Mouse (Mus musculus): ENCODE data around the gene Ppp1r1b.

The Ppp1r1b gene

DNA sequence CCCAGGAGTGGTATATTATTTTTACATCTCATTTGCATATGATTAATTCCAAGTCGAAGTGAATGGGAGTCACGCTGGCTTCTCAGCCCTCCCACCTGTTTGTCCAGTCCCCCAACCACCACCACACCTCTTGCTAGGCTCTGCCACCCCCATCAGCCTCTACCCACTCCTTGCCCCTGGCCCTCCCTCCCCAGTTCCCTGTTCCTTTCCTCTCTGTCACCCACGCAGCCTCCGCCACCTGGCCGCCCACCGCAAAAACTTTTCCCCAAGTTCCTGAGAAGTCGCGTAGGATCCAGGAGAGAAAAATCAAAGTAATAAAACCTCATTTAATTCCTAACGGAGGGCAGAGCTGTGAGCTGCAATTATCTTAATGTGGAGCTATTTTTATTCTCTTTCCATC is 2.0 kb upstream of the Ppp1r1b start:
- DNase-seq (ENCODE audit: low spot score in 2 of 2), result no peak

DNA sequence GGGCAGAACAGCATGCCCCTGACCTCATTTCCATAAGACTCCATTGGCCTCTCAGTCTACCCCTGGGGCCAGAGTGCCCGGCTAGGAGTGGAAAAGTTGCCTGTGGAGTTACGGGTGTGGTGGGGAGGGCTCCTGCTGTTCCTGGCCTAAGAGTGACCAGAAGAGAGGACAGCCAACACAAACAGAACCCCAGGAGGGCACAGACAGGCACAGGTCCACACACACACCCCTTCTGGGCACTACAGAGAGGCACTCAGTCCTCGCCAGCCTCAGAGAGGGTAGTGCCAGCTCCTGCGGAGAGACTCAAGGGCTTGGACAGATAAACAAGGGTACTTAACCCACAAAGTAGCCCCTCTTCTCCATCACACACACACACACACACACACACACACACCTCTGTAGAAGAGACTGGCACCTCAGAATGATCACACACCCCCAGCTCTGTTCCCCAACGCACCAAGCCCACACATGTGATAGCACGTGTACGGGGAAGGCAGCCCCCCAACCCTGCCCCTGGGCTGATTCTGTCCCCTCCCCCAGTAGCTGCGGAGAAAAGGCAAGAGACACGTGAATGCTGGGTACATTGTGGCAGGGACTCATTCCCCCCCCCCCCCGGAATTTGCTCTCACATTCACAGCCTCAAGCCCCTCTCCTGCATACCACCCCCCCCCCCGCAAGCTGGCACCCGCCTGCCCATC is 670 bp upstream of the Ppp1r1b start:
- DNase-seq (ENCODE audit: low spot score in 2 of 2), result no peak

DNA sequence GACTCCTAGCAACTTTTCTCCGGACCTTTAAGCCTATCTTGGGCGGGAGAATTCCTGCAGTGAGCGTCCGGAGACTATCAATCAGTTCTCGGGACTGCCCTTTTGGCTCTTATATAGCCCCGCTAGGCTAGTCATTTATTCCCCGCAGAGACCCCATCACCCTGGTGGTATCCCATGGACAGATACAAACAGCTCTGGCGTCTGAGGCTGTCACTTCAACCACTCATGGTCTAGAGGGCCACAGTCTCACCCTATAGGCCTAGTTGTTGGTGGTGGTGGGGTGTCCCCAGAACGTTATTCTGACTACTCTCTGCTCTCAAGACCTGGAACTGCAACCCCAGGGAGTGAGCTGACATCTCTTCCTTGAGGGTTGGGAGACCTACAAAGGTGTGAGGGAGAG is 1.1 kb downstream of the Ppp1r1b start:
- DNase-seq (ENCODE audit: low spot score in 2 of 2), result no peak

DNA sequence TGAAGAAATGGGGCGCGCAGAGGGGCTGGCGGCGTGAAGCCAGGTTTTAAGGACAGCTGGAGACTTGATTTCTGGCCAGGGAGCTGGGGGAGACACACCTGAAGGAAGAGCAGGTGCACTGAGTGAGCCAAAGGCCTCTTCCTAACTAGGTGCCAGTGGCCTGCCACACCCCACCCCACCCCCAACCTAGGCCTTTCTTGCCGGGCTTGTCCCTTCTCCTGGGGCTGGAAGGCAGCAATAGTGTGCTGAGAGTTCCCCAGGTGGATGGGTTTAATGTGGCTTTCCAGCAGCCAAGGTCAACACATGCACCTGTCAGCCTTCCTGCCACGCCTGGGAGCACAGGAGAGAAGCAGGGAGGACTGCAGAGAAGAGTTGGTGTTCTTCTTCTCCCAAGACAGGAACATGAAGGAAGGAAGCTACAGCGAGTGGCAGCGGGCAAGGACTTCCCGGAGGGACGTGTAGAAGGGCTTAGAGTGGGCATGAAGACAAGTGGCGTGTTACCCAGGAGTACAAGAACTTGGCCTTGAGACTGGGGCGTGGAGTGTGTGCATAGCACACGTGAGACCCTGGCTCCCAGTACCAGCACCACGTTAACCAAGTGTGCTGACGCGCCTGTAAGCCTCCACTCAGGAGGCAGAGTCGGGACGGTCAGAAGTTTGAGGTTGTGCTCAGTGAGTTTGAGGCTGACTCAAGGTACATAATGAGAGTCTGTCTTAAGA is 4.2 kb downstream of the Ppp1r1b start:
- no peak for DNase-seq (ENCODE audit: low spot score in 2 of 2)

DNA sequence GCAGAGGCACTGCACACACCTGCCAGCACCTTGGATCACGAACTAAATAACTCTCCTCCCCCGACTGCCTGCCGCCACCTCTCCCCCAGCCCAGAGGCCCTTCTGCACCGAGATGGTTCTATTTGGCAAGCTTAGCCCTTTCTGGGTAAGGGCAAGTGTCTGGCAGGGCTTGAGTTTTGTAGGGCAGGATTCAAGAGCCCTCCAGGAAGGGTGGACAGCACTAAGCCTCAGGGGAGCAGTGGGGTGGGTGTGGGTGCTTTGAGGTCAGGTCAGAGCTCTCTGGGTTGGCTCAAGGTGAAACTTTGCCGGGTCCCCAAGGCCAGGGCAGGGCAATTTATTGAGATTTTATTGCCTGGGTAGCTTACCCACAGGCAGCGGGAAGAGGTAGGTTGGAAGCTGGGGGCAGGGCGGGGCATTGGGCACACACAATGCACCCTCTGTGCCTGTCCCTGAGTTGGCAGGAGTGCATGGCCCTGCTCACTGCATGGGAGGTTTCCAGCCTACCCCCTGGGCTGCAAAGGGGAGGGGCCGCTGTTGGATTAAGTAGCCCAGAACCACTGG is 5.5 kb downstream of the Ppp1r1b start:
- peak in 1 of 2 experiments; percentile 47 for DNase-seq (ENCODE audit: low spot score in 2 of 2)

DNA sequence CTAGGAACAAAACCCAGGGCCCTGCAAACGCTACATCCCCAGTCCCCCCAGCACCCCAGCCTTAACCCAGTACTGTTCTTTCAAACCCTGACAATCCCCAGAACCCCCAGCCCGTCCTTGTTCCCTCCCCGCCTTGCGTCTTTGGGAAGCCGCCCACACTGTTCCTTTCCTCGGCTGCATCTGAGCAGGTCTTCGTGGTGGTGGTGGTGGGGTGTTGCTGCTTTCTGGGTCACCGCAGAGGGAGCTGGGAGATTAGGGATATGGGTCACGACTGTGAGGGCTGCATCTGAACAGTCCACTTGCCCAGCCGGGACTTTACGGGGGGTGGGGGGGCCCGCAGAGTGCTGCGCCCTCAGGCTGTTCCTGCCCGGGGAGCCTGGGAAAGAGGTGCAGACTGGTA is 6.2 kb downstream of the Ppp1r1b start:
- peak in 1 of 2 experiments; percentile 75 for DNase-seq (ENCODE audit: low spot score in 2 of 2)

DNA sequence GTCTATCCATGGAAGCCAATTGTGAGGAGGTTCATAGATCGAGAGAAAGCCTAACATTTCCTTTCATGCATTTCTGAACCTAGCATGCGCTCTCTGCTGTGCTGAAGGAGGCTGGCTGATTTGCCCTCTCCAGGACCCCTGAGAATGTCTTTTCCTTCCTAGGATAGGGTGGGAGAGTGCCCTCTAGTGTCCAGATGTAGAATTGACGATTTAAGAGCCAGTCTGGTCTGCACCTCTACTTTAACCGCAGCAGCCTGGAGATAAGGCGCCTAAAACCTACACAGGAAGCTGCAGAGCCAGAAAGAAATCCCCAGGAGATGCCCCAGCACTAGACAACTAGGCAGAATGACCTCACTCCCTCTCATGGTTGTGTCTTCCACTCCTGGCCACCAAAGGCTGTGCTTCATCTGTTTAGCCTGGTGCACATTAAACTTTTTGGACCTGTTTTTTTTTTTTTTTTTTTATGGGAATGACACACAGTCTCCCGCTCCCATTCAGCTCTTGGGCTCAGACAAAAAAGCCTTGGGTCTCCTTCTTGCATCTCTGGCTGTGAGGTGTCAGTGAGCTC is 7.6 kb downstream of the Ppp1r1b start:
- no peak for DNase-seq (ENCODE audit: low spot score in 2 of 2)

DNA sequence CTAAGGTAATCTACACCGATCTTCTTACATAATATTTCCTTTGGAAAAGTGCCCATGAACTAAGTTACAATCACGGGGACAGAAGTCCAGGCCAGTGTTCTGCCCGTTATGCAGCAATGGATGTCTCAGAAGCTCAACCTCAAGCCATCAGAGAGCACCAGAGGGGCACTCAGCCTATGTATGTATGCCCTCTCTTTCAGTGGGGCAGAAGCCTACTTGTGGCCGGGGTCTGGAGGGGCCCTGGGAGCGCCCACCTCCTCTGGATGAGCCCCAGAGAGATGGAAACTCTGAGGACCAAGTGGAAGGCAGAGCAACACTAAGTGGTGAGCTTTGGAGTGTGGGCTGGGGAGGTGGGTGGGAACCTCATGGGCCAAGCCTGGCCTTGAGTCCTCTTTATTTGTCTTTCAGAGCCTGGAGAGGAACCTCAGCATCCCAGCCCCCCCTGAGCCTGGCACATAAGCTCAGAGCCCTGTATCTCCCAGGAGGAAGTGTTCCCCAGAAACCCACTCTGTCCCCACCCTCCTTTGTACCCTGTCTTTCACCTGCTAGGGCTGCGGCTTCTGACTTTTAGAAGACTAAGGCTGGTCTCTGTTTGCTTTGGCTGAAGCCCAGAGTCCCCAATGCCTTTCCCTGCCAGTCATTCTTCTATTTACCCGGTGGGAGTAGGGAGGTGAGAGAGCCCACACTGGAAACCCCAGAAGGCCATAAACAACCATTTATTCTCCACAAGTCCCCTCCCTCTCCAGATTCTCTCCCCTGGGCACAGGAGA is 8.6 kb downstream of the Ppp1r1b start:
- DNase-seq (ENCODE audit: low spot score in 2 of 2), result no peak

DNA sequence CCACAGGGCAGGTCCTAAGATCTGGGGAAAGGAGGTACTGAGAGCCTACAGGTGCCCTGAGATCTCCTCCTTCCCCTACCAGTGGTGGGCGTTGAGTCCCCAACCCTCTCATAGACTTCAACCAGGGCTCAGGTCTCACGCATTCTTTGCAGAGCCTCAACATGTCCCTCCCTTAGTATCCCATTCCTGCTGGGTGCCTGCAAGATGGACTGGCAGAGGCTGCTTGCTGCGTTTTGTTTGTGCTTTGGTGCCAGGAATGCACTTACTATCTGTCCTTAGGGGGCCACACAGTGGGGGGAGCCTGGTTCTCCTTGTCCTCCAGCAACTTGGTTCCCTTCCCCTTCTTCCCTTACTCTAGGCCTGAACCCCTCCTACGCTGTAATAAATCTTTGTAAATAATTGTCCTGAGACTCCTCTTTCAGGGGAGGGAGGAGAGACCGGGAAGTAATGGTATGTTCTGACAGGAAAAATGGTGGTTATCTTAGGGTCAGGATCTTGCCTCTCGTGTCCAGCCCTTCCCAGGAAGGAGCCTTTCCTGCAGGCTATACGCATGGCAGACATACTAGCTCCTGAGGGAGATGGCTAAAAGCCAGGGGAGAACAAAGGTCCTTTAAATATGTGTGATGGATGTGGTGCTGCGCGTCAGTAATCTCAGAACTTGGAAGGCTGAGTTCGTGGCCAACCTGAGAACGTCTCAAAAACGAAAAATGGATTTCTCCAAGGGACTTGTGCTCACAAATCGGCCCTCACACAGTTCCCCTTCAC is 9.4 kb downstream of the Ppp1r1b start:
- no peak for DNase-seq (ENCODE audit: low spot score in 2 of 2)

DNA sequence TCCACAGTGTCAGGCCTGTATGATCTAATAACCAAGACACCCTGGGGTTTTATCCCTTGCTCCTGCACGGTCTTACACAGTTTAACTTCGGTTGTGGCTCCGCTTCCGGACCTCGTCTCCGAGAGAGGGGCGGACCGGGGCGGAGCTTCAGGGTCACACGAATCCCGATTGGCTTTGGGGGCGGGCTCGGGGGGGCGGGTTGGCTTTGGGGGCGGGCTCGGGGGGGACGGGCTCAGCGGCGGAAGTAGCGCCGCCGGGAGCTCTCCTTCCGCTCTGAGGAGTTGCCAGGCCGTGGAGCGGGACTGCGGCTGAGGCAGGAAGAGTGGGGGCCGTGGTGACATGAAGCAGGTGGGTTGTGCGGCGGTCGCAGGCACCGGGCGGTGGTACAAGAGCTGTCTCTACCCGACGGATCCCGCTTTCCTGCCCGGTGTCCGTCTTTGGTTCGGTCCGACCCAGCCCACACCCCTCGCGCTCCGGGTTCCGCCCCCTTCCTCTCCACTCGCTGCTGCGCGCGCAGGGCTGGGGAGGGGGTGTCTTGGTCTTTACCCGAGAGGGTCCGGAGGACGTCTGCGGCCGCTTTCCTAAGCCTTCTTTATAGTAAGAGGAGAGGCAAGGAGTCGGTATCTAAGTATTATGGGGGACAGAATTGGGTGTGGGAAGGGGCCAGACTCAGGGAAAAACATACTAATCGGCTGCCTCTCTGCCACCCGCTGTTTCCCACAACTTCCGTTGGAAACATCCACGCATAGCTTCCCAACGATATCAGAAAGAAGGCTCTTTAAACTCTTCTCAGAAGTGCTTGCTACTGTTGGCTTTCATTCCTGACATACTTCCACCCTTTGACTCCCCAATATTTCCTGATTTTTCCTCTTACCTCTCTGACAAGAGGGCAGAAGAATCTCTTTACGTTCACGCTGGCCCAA is 10.2 kb downstream of the Ppp1r1b start, which contains the start of gene Stard3:
Gene Stard3, plus strand, starts transcription at position 208 of the 923 bp plus-strand sequence.
- peak; percentile 80 to 81 for DNase-seq (ENCODE audit: low spot score in 2 of 2)

DNA sequence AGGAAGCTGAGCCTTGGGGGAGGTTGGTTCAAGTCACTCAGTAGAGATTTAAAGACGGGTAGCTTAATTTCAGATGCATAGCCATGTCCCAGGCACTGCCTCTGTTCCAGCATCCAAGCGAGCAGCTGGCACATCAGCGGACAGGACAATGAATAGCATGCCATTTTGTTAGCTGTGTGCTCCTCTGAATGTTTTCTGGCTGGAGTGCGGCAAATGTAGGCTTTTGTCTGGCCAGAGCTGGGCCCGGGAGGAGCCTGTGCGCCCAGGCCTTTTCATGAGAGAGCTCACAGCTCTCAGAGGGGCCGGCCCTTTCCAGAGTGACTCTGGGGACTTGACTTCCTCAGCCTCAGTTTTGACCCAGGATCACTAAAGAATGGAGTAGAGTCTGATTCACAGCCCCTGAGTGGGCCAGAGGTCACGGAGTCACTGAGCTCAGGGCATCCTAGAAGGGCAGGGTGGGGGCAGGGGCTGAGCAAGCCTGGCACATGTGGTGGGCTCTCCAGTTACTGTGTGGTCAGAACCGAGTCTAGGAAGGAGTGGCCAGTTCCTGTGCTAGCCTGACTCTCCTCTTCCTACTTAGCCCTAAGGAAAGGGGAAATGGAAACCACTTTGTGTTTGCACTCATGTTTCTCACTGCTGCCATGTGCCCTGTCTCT is 12.8 kb downstream of the Ppp1r1b start:
- no peak for DNase-seq (ENCODE audit: low spot score in 2 of 2)

DNA sequence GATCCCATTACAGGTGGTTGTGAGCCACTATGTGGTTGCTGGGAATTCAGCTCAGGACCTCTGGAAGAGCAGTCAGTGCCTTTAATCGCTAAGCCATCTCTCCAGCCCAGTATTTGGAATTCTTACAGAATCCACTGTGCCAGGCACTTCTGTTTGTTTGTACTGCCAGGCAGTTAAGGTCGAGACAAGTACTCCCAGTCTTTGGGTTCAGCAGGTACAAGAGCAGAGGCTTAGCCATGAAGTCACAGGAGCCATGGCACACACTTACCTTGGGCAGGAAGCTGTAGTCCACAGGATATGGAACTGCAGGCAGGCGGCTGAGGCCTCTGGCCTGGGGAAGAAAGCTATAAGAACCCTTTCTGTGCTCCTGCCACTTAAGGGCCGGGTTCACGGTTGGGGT is 15.6 kb downstream of the Ppp1r1b start:
- DNase-seq (ENCODE audit: low spot score in 2 of 2), result no peak

DNA sequence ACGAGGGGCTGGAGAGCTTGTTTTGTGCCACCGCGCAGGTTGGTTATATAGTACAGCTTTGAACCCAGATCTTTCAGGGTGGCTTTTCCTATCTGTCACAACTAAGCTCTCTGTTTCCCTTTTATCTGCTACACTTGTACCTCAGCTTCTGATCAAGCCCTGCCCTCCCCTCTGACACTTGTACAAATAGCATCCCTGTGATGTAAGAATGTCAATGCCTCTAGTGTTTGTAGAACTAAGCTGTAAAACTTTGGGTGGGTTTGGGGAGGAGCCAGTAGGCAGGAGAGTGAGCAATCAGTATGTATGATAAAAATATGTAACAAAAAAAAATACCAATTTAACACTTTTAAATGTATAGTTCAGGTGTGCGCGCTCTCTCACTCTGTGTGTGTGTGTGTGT is 16.2 kb downstream of the Ppp1r1b start:
- DNase-seq (ENCODE audit: low spot score in 2 of 2), result no peak

DNA sequence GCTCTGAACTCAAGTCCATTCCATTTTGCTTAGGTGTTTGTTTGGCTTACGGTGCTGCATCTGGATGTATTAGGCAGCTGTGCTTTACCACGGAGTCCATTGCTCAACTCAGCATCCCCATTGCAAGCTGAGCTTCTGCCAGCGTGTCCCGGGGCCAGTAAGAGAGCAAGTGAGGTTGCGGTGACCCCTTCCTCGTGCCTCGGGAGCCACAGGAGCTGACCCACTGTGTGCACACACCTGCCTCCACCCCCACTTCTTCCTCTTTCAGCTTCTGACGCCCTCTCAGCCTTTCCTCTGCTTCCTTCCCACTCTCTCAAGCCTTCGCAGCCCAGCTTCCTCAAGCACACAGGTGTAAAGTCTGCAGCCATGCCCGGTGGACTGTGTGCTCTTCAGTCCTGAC is 18.1 kb downstream of the Ppp1r1b start:
- DNase-seq (ENCODE audit: low spot score in 2 of 2), result no peak

DNA sequence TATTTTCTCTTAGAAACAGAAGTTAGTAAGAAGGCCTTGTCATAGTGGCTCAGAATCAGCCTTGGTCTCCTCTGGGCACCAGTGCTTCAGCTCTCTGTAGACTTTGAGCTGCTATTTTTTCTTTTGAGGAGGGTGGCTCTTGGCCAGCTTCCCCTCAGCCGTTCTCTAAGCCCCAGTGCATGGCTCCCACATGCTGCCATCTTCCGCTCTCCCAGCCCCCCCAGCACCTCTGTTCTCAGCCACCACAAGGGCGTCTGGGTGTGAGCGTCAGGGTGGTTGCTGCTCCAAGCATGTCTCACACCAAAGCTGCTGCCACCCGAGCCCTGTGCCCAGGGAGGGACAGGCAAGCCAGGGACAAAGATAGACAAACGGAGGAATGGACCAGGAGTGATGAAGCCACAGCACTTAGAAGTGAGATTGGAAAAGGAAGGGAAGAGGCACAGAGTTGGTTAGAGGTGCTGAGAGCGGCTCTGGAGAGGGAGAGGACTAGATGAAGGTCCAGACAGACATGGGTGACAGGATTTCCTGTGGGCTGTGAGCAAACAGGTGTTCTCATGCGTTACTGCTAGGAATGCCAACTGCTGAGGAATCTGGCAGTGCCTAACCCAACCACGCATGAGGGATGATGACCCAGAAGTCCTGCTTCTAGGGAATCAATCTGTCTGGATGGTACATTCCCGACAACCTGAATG is 19.1 kb downstream of the Ppp1r1b start:
- DNase-seq (ENCODE audit: low spot score in 2 of 2), result peak in 1 of 2 experiments; percentile 59

DNA sequence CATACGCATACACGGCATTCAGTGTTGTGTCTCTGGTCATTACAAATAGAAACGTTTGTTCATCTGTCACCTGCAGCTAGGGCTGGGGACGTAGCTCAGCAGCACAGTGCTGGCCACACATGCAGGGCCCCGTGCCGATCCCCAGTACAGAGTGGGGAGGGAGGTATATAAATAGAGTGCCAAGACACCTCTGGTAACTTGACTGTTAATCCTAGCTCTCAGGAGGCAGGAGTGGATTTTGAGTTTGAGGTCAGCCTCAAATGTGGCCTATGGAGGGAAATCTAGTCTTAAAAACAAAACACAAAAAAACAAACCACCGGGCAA is 19.6 kb downstream of the Ppp1r1b start:
- no peak for DNase-seq (ENCODE audit: low spot score in 2 of 2)

DNA sequence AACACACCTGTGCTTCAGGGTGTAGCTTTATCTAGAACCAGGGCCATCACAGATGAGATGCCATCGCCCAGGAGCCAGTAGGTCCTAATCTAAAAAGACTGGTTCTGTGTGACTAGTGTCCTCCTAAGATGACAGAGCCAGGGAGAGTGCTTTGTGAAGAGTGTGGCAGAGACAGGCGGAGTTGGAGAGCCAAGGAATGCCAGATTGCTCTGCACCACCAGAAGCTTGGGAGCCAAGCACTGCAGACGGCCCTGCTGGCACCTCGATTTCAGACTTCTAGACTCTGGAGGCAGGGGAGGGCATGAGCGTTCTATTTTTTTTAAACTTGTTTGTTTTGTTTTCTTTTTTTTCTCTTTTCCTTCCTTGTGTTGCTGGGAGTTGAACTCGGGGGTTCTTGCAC is 21.1 kb downstream of the Ppp1r1b start:
- no peak for DNase-seq (ENCODE audit: low spot score in 2 of 2)

DNA sequence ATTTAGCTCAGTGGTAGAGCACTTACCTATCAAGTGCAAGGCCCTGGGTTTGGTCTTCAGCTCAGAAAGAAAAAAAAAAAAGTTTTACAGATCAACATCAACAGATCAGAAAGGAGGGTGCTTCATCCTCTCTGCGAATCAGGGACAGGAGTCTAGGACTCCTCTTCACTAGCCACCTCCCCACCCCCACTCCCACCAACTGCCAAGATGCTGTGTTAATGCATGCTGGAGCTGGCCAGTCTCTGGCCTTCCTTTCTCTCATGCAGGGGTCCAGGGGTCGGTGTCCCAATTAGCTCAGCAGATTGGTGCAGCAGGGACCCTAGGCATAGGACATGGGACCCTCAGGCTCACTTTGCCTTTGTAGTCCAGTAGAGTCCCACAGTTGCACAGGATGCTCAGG is 22.4 kb downstream of the Ppp1r1b start:
- no peak for DNase-seq (ENCODE audit: low spot score in 2 of 2)

DNA sequence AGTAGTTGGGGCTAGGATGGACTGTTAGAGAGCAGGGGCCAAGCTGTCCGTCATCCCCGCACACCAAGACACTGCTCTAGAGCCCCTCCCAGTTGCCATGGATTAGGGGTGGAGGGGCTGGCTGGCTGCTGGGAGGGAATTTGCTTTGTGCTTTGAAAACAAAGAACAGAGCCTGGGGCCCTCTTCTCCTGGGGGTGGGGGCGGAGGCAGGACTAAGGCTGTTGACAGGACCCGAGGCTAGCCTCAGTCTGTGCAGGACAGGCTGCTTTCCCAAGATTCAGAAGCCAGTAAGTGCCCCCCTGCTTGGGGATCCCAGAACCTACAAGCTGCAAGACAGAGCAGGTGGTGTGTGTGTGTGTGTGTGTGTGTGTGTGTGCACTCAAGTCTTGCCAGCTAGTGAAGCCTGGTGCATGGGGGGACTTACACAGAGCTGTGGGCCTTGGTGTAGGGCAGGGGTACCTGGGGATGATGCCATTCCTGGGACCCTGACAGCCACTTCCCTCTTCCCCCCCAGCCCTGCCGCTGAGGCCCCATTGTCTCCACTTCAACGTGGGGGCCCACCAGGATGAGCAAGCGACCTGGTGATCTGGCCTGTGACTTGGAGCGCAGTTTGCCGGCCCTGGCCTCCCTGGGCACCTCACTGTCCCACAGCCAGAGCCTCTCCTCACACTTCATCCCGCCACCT is 23.5 kb downstream of the Ppp1r1b start:
- no peak for DNase-seq (ENCODE audit: low spot score in 2 of 2)

All from right cerebral cortex, postnatal 36 days (tissue).